Mouse (Mus musculus) adrenal gland, adult 8-10 months (tissue): ENCODE data around the gene Rabep1. TPM values are rescaled to one million over a fixed set of nuclear protein-coding genes. Genes with fewer than 3 reads are reported as not detected.

Source experiments
- DNase-seq: peaks from one replicate; pipeline ENCODE4 v3.0.0; 2022
- total RNA-seq, 4 experiments: library from RNA; stranded (reverse); gene quantifications; 2 replicates each; pipeline ENCODE4 v1.2.4; 2022

The Rabep1 gene
- total RNA-seq, result 100 to 1,000 TPM; 127 to 241 (median 172) TPM

- peak; percentile 92 for DNase-seq
Observed at GRCm38 (mm10) chr11:70844559-70845456, at the start of gene Rabep1. TSS of gene Rabep1 (plus strand) at chr11:70844778.

DNA sequence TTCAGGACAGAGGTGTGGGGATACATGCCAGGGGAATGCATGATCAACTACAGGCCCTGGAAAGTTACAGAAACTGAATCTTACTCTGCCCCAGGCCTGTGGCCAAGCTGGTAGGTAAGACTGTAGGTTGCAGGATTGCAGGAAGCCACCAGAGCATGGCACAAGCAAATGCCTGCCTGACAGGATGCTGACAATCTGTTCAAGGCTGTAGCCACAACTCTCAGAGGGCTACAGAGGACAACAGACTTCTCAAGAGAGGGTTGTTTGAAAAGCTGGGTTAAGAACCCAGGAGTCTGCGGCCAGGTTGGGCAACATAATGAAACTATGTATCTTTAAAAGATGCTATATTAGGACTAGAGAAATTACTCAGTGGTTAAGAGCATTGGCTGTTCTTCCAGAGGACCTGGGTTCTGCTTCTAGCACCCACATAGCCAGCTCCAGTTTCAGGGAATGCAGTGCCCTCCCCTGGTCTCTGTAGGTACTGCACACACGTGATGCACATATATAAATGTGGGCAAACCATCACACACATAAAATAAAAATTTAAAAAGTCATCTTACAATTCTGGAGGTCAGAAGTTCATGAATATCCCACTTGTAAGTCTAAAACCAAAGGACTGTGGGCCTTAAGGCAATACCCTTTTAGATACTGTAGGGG lies 42.2 kb upstream of the Rabep1 start:
- no peak for DNase-seq

DNA sequence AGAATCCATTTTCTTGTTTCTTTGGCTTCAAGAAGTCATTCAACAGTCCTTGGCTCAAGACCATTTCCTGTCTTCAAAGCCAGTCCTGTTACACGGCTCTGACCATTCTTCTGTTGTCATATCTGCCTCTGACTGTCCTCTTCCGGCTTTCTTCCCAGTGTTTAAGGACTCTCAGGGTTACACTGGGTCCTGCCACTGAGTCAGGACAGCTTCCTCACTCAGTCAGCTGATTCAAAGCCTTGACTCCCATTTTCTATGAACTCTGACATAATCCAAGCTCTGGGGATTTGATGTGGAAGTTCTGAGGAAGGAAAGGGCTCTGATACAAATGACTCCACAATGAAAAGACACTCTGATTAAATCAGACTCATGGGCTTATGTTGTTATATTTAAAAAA lies 41.7 kb upstream of the Rabep1 start:
- DNase-seq, result no peak

GRCm38 (mm10) chr11:70803711-70804200 lies 40.8 kb upstream of the Rabep1 start:
- DNase-seq, result no peak

DNA sequence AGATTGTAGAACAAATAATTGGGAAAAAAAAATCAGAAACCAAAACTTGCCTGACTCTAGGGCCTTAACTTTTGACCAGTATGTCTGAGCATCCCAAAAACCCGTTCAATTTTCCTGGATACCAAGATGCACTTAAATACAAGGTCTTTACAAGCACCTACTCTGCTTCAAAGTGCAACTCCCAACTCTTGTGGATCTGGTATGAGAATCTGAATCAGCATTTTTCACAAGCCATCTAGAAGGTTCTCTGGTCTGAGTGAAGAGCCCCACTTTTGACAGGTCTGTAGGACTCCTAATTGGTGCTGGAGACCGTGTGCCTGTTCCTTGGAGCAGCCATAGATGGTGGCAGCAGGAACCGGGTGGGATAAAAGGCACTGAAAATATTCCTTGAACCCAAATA lies 40.2 kb upstream of the Rabep1 start:
- no peak for DNase-seq

DNA sequence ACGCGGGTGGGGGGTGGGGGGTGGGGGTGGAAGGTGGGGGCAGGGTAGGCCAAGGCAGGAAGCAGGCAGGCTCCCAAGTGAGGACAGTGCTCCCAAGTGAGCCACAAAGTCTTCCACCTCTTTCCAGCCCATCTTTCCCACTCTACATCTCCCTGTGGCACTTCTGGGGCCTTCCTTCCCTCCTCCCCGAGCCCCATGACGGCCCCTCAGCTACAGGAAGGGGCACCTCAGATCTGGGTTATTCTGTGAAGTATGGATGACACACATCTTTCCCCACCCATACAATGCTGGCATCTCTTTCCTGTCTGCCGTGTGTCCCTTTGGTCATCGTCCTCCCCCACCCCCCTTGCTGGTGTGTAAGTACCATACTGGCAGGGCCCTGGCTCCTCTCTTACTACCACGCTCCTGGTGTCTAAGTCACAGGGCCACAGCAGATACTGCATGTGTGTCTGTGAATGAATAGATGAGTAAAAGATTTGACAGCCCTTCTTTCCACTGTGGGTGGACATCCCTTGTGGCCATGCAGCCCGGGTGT lies 38.9 kb upstream of the Rabep1 start:
- DNase-seq, result no peak

- DNase-seq, result no peak
Observed at GRCm38 (mm10) chr11:70806697-70807096, 37.9 kb upstream of the Rabep1 start.

DNA sequence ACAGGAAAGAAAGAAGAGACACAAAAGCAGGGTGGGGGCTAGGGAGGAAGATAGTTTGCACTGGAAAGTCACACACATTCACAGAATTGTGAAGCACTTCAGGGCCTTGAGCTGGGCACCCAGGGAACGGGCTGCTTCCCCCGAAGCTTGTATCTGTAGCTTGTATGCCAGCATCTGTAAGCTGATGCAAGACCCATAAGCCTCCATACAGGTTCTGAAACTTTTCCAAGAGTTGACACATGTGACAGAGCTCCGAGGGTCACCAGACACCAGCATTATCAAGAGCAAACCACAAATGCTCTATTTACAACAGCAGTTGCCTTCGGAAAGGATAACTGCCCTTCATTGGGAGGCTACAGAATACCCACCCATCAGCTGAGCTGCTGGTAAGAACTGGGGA lies 36.9 kb upstream of the Rabep1 start:
- DNase-seq, result no peak

DNA sequence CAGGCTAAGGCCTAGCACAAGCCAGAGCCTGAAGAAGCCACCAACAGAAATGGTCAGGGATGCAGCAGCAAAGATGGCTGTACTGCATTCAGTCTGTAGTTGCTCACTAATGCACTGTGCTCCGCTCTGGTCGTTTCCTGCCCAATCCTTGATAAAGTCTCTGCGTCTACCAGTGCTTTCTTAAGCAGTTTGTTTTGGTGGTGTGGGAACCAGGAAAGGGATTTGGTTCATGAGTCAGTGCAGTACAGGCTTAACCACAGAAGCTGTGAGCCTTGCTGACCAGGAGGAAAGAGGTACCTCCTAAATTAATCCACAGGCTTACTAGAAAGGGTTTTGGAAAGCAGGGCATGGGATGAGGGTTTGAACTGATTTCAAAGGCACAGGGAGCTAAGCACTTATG lies 36.5 kb upstream of the Rabep1 start:
- no peak for DNase-seq

GRCm38 (mm10) chr11:70809011-70809410 lies 35.6 kb upstream of the Rabep1 start:
- no peak for DNase-seq

- no peak for DNase-seq
Observed at GRCm38 (mm10) chr11:70811041-70811440, 33.5 kb upstream of the Rabep1 start.

DNA sequence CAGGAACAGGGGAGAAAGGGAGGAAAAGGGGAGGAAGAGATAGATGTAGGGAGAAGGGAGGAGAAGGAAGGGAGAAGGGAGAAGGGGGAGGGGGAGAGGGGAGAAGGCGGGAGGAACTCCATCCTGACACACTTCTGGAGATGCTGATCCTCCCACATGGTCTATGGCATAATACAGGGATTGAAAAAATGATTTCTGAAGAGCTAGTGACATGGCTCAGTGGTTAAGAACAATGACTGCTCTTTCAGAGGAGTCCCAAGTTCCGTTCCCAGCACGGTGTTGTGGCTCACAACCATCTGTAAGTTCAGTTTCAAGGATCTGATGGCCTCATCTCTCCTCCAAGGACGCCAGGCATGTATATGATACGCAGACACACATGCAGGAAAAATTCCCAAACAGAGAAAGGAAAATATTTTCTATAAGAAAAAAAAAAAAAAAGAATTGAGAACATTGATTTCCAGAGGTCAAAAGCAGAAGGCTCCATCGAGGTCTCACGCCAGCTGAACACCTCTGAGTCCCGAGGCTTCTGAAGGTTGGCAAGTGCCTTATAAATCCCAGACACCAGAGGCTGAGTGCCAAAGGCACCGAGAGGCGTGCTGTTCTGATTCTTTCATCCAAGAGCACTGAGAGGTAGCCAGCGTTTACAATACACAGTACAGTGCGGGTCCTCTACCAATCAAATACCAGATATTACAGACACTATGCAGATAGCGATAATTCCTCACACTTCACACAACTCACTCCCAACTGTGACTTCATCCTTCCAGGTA lies 32.9 kb upstream of the Rabep1 start:
- DNase-seq, result no peak

DNA sequence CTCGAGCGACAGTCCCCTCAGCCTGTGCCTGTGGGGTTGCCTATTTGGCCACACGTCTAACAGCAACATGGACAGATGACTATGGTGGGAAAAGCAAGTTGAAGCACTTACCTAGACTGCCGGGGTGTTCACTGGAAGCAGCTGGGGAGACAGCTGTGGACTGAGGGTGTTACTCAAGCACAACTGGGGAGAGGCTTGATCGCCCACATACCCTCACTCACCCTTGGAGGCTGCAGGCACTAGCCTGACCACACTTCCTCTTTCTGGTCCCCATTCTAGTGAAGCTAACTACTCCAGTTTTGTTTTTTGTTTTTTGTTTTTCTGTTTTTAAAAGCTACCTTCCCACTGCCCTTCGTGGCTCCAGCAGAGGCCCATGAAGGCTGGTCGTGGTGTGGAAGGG lies 32.2 kb upstream of the Rabep1 start, which contains the start of gene Scimp:
TSS of gene Scimp (minus strand) at position 222 of the 400 bp plus-strand sequence.
- DNase-seq, result no peak

DNA sequence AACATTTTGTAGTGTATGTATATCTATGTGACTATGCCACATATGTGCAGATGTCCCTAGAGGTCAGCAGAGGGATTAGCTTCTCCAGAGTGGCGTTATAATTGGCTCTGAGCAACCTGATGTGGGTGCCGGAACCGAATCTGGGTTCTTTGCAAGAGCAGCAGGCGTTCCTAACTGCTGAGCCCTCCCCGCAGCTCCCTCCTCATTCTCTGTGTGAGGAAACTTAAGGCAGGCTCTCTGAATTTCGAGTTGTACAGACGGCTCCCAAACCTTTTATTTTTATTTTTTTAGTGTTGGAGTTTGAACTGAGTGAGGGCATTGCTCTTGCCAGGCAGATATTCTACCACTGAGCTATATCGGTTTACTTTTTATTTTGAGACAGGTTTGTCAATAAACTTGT lies 29.5 kb upstream of the Rabep1 start:
- no peak for DNase-seq

DNA sequence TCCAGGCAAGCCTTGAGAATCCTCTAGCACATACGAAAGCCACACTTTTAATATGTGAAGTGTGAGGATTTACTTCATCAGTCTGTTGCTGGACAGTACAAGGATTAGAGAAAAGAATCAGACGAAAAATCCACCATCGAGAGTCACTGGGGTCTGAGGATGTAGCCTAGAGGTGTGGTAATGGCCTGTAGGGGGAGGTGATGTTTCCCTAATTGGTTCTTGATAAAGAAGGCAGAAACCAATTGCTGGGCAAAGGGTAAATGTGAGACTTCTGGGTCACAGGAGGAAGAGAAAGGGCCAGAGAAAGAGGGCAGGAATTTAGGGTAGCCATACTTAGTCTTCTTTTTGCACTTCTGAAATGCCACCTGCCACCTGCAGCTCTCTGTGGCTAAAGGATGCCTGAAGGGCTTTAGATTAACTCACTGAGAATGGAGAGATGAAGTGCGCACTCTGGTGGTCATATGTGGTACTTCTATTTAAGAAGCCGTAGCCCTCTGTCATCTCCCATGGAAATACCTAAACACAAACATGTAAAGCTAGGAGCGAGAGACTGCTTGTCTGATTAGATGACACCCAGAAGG lies 29.0 kb upstream of the Rabep1 start:
- DNase-seq, result peak; percentile 37

DNA sequence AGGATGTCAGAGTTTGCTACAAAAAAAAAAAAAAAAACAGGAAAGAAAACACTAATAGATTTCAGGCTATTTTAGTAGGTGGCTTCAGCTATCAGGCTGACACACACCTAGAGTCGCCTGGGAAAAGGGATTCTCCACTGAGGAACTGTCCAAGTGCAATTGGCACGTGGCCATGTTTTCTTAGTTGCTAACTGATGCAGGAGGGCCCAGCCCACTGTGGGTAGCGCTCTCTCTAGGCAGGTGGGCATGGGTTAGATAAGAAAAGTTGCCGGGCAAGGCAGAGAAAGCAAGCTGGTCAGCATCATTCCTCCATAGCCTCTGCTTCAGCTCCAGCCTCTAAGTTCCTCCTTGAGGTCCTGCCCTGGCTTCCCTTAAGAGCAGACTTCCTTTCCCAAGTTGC lies 27.8 kb upstream of the Rabep1 start:
- no peak for DNase-seq

DNA sequence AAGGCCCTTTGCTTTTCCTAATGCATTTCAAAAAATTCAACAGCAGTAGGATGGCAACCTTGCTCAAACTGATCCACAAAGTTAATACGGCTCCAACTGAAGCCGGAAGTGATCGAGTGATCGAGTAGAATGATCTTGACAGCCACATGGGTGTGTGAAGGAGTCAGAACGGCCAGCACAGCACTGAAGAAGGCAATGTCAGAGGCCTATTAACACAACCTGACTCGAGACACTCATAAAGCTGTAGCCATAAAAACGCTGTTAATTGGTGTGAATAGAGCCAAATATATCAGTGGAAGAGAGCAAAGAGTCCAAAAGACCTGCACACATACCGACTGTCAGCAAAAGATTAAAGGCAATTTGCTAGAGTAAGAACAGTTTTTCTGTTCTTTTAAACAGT lies 24.5 kb upstream of the Rabep1 start:
- DNase-seq, result no peak

DNA sequence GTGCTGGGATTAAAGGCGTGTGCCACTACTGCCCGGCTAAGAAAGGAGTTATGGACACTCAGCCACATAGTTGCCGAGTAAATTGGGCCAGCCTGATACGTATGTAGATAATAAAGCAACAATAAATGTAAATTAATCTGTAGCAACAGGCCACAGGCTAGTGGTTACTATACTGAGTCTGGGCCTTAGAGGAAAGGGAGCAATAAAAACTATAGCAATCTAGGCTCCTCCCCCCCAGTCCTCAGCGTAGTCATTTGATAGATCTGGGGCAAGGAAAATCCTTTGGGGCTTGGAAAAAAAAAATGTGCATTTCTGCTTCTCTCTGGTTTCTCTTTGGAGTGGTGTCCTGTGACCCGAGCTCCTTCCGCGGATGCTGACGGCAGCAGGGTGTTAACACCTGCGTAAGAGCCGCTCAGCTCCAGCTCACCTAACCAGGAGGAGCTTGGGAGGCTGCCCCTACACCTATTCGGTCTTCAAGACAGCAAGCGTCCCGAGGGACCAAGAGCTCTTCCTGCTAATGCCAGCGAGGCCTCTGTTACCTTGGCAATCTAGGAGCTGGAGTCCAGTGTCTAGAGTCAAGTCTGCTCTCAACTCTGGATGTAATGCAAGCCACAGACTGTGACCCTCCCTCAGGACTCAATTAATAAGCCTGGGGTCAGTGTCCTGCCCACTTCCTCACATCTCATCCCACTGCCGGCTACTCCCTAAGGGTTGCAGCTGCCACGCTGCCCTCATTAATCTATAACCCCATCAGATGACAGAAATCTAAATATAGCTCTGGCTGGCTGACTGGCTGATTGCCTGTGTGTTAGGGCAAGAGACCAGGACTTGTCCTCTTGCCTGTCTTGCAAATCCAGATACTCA lies 22.6 kb upstream of the Rabep1 start:
- DNase-seq, result peak; percentile 50

- DNase-seq, result no peak
Observed at GRCm38 (mm10) chr11:70826207-70826606, 18.4 kb upstream of the Rabep1 start.

- no peak for DNase-seq
Observed at GRCm38 (mm10) chr11:70828975-70829615, 15.5 kb upstream of the Rabep1 start.

GRCm38 (mm10) chr11:70831201-70831600 lies 13.4 kb upstream of the Rabep1 start:
- DNase-seq, result no peak
